Mouse (Mus musculus) inflammation-experienced regulatory T-cells, adult 6 months (primary cell): Measurements from ENCODE around the gene Dgat2. TPM values are rescaled to one million over a fixed set of nuclear protein-coding genes. Genes with fewer than 3 reads are reported as not detected.

Source experiments
- ATAC-seq: one replicate; pipeline ENCODE4 v1.8.0; 2017
- polyA plus RNA-seq, 3 experiments: library from polyadenylated mRNA; unstranded; fragments of 100-300 nt; shearing (Covaris generic); gene quantifications; one replicate each; pipeline ENCODE4 v1.2.1; 2017

Dgat2 gene
- polyA plus RNA-seq, 3 experiments from 2014 or later, result 0.54 to 1.8 (median 0.91) TPM

DNA sequence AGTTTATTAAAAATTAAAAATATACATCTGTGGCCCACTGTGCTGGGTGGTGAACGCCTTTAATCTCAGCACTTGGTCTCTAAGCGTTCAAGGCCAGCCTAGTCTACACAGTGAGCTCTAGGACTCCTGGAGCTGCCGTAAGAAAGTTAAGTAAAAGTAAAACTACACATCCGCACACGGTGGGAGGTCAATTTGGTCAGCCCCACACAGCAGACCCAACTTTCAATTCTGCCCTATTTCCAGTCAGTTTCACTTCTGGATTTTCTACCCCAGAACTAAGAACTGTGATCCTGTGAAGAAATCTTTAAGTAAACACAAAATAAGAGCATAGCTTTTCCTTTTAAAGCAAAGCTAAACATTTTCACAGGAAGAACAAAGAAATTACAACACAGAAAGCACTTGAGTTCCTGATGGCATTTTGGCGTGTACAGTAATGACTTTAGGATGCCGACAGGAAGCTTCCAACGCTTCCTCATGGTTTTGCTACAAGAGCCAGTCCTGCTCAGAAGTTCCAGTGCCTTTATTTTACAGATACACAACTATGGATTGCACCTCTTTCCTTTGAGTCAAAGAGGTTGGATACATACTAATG is 48.6 kb downstream of the Dgat2 start:
- no peak for ATAC-seq

DNA sequence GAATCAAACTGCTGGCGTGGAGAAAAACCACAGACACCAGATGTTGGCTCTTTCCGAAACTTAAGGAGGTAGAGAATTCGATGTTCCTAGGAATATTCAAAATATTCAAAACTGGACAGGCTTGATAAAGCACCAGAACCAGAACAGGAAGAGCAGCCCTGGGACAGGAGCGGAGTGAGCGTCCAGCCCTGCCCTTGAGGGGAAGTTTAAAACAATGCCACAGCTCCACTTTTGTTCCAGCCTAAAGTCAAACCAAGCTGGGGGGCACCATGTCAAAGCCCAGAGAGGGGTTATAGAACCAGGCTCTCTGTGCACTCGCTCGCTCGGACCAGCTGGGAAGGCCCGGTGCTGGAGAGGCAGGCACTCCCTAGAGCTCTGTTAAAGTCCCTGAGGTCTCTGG is 49.9 kb downstream of the Dgat2 start:
- ATAC-seq, result no peak

DNA sequence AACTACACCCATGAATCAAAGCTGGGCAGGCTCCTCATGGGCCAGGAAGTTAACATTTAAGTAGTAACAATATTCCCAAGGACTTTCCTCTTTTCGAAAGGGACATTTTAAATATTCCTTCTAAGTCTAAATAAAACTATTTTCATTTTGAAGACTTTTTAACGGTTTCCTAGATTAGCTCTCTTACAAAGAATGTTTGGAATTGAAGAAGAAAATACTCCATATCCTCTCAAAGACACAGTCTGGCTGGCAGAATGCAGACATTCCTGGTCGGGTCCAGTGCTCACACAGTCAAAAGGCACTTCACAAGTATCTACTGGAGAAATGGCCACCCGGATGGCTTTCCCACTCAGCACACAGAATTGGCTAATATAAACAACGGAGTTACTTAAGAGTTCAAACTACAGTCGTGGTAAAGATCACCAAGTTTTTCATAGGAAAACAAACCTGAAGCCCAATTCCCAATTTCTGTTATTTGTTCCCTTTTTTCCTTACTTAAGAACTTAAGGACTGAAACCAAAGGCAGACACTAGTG is 50.6 kb downstream of the Dgat2 start:
- no peak for ATAC-seq

DNA sequence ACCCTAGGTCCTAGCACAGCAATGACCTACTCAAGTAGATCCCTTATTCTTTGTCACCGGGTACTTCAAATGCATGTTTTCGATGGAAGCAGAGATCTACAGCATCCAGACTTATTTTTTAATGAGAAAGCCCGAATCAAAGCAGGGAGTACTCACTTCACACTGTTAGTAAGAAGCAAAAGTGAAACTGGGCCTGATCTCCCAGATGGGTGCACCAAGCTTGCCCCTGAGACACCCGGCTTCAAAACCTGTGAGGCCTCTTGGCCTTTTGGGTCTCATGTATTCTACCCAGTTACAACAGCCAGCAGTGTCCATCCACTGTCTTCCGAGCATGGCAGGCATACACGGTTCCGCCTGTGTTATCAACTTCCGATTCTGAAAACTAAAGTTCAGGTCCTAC is 53.6 kb downstream of the Dgat2 start:
- peak; percentile 75 for ATAC-seq

DNA sequence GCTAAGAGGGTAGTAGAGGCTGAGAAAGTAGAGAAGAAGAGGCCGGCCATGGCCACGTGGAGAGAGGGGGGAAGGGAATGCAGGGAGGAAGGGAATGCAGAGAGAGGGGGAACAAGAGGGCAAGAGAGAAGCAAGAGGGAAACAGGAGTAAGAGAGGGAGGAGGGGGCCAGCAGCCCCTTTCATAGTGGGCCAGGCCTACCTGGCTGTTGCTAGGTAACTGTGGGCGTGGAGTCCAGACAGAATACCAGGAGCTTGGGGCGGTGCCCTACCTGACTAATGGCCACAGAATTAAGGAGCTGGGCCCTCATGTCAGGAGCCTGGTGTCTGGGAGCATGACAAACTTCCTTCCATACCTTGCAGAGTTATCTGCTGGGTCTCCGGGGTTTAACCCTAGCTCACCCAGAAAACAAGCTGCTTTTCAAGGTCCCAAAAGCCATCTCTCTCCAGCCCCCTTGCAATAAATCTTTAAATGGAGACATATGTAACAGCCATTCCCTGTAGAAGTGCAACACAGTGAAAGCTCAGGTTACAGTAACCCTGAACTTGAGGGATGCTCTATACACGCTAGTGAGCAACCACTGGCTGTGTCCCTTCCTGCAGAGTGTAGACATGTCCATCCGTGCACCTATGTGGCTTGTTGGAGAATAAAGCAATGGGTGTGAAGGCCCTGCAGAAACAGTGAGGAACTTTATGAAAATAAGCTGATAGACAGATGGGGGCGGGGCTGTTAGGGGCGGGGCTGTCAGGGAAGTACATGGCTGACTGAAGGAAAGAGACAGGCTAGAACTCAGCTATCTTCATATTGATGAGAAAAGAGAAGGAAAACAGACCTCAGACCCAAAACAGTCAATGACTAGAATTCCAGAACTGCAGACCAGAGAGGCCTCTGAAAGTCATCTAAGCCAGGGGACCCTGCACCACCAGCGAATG is 54.2 kb downstream of the Dgat2 start:
- ATAC-seq, result no peak

DNA sequence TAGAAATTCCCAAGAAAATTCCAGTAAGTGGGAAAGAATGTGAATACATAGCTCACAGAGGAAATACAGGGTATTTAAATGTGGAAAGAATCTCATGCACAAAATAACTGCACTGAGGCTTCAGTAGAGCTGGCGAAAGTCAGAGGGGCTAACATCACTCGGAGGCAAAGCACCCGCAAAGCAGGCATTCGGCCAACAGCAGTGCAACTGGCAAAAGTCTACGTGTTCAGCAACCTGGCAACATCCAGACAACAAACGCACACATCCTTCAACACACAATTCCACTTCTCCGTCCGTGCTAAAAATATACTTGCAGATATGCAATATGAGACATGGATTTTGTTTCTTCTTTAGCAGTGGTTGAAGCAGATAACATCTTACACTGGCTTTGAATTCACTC is 56.5 kb downstream of the Dgat2 start:
- ATAC-seq, result no peak

DNA sequence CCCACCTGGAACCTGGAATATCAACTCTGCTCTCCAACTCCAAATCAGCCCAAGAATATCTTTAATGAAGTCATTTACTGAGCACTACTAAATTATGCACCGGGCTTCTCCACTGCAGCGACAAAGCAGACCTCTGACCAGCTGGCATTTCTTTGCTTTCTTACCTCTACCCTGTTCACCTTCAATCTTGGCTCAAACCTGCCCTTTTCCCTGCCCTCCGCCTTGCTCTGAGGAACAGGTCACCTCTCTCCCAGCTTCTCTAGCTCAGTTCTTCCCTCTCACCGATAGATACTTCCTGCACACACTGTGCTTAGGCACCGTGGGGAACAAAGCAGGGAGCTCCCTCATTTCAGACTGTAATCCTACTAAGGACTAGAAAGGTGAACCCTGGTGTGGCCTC is 59.9 kb downstream of the Dgat2 start:
- ATAC-seq, result no peak

DNA sequence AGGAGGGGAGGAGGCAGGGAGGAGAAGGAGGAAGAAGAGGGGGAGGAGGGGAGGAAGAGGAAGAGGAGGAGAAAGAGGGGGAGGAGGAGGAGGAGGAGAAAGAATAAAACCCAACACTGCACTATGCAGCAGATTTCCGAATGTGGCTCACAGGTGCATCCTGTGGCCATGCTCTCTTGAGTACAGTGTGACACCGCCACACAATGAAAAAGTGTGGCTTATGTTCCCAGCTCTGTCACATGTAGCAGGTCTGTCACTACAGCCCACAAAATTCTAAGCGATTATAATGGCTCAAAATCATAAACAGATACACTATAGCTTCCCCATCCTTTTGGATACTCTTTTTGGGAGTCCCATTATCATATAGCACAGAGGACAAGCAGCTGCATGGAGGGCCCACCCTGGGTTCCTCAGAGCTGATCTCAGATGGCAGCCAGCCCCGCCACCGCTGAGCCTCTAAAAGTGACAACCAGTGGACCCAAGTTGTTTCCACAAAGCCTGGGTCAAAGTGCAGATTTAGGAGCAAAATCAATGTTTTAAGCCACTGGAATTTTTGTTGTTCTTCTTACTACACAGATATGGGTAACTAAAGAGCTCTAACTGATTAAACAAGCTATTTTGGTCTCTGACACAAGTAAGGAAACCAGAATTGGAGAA is 61.5 kb downstream of the Dgat2 start:
- no peak for ATAC-seq

DNA sequence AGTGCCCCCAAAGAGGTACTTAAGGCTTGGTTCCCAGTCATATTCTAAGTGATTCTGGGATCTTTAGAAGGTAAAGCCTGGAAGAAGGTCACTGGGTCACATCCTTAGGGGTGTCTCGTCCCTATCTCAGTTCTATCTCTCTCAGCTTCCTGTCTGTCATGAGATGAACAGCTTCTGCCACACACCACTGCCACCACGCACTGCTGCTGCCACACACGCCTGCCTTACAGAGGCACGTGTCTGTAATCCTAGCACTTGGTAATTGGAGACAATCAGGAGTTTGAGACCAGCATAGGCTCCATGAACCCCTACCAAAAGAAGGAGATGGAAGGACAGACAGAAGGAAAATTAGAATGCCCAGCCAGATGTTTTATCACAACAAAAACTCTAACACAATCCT is 62.4 kb downstream of the Dgat2 start:
- peak; percentile 35 for ATAC-seq

DNA sequence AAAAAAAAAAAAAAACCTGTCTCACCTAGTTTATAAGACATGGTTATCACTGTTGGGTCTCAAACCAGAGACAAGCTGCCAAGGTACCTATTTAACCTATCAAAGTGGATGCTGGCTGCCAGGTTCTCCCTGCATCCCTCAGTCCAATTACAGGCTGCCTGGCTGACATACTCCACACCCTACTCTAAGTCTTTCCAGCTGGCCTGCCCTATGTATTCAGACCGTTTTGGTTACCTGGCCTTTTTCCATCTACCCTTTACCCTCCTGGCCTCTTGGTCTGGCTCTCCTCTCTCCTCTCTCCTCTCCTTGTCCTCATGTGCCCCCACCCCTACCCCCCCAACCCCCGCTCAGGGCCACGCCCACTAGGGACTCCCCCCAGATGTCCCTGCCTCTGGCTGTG is 65.7 kb downstream of the Dgat2 start:
- no peak for ATAC-seq

DNA sequence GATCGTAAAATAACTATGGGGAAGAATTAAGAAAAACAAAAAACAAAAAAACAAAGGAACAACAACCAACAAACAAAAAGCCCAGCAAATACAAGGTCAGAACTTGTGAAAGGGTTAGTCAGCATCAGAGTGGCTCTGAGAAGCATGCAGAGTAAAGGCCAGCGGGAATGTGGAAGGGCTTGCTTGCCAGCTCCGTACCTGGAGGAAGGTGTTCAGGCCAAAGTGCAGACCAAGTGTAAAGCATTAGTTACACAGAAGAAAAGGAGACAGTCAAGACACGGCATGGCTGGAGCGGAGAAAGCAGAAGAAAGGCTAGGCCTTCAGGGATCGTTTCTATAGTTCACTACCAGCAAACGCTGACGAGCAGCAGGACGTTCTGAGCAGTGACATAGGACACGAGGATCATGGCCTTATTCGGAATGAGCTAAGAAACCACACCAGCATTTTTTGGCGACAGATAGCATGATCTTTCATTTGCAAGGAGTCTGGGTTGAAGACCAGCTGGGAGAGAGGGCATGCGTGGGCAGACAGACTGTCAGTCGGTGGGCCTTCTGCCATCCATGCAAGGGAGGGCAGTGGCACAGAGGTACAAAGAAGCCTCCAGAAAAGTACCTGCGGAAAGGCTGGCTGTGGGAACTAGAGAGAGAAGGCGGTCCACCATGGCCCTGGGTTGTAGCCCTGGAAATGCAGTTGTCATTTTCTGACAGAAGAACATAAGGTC is 68.4 kb downstream of the Dgat2 start:
- no peak for ATAC-seq

DNA sequence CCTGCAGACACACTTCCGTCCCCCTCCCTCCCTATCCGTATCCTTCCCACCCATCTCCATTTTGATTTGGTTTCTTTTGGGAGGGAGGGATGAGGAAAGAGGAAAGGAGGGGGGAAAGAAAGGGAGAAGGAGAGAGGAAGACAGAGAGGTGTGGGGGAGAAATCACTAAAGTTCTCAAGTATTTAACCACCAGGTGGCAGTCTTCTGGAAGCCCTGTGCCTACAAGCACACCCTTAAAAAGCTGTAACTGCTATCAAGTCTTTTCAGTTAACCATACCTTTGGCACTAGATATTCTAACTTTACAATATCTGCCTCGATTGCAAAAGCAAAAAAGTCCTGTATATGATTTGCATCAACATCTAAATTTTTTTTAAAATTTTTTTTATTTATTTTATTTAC is 75.0 kb downstream of the Dgat2 start:
- ATAC-seq, result peak; percentile 60

DNA sequence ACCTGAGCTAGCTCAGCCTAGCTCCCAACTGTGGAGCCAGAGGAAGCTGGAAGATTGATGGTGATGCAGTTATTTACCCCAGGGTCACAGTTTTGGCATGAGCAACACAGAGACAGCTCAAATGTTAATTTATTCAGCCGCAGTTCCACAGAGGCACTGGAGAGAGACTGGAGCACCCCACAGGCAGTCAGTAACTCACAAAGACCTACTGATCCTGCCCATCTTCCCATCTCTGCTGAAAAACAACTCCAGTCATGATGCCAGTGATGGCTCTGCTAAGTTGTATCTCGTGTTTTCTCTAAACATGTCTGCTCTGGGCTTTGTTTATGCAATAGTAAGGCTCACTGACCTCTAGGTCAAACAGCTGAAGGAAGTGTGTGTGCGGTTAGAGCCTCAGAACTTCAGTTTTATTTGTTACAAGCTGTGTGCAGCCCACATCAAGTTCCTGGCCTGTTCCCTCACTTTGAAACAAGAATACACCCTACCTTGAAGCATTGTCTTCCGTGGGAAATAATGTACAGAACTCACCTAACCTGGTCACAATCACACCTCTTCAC is 75.7 kb downstream of the Dgat2 start:
- no peak for ATAC-seq

Other genes starting within 250 kb of the Dgat2 start
- gene Uvrag, start 41.6 kb downstream of the Dgat2 start, polyA plus RNA-seq, result 1 to 10 TPM; 5.7 to 9.7 (median 7.0) TPM
- gene Mogat2, start 55.9 kb upstream of the Dgat2 start, polyA plus RNA-seq, result not detected
- 1 to 10 TPM; 3.1 to 5.6 (median 3.2) TPM for gene Map6, start 84.7 kb upstream of the Dgat2 start, polyA plus RNA-seq
- not detected for gene Serpinh1, start 170.5 kb upstream of the Dgat2 start, polyA plus RNA-seq
- gene Gdpd5, start 198.7 kb upstream of the Dgat2 start, polyA plus RNA-seq, result 10 to 100 TPM; 15.1 to 29.0 (median 17.5) TPM